Mouse (Mus musculus) stomach, postnatal 0 days (tissue): Measurements from ENCODE around the gene Mapk1.

Source experiments
- CTCF ChIP-seq: IDR thresholded peaks from 2 replicates; pipeline ENCODE4 v1.5.1; 2016; ENCODE audit warnings: antibody characterized with exemption, low read depth, mild to moderate bottlenecking, moderate library complexity
- EP300 ChIP-seq: optimal IDR thresholded peaks from 2 replicates; pipeline ENCODE3; 2016; ENCODE audit warnings: antibody characterized with exemption

DNA sequence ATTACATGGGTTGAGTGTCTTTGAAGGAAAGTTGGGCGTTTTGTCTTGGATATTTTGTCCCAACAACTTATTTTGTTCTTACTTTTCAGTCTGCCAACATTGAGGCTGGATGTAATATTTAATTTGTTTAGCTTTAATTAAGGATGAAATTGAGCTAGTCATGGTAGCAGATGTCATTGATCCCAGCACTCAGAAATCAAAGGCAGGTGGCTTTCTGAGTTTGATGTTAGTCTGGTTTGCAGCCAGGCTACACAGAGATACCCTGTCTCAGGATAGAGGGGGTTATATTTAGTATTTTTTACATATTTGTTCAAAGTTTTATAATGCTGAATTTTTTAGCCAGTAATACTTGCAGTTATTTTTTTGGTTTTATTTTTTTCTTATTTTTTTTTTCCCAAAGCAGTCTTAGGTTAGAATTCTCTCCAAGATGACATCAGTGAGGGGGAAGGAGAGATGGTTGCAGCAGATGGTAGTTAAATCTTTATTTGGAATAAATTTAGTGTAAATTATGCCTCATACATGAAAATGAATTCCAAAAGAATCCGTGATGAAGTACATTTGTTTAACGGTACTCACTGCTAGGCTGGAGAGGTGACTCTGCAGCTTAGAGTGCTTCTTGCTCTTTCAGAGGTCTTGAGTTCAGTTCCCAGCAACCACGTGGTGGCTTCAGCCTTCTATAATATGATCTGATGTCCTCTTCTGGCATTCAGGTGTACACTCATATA is 47.0 kb downstream of the Mapk1 start:
- TF ChIP-seq EP300 (no peak), CTCF (no peak)
